Mouse (Mus musculus) forebrain, embryonic 11.5 days (tissue): ENCODE measurements around the gene Cherp. TPM values are rescaled to one million over a fixed set of nuclear protein-coding genes. Genes with fewer than 3 reads are reported as not detected.

Source experiments
- ATAC-seq: fragments of 200-750 bp; cut with Nextera tagmentation; replicated peaks from 2 replicates; pipeline ENCODE4 v1.8.0; 2017; ENCODE audit warnings: moderate TSS enrichment; ENCODE audit not compliant: low FRiP score
- DNase-seq: peaks from one replicate; pipeline ENCODE4 v3.0.0-alpha.2; 2017; ENCODE audit warnings: low spot score
- H3K27ac ChIP-seq: fragments of 300-500 bp; sonication (generic); 2 replicates; pipeline ENCODE4 v1.5.1; 2014; ENCODE audit warnings: low read depth, low read length
- H3K27me3 ChIP-seq: fragments of 300-500 bp; sonication (generic); 2 replicates; pipeline ENCODE4 v1.6.1; 2014; ENCODE audit warnings: mild to moderate bottlenecking, low read length, mixed read lengths; ENCODE audit not compliant: control insufficient read depth, insufficient read depth
- H3K36me3 ChIP-seq: fragments of 300-500 bp; sonication (generic); 2 replicates; pipeline ENCODE4 v1.6.1; 2014; ENCODE audit warnings: mild to moderate bottlenecking, low read length, moderate library complexity, mixed read lengths; ENCODE audit not compliant: control insufficient read depth, insufficient read depth
- H3K4me1 ChIP-seq: fragments of 300-500 bp; sonication (generic); replicated peaks from 2 replicates; pipeline ENCODE4 v1.6.1; 2014; ENCODE audit warnings: low read length, mixed read lengths; ENCODE audit not compliant: control insufficient read depth, insufficient read depth
- H3K4me2 ChIP-seq: fragments of 300-500 bp; sonication (generic); 2 replicates; pipeline ENCODE4 v1.6.1; 2014; ENCODE audit warnings: low read depth, mild to moderate bottlenecking, low read length, moderate library complexity, mixed read lengths; ENCODE audit not compliant: severe bottlenecking
- H3K4me3 ChIP-seq: fragments of 300-500 bp; sonication (generic); 2 replicates; pipeline ENCODE4 v1.5.1; 2014; ENCODE audit warnings: low read depth, low read length
- H3K9ac ChIP-seq: fragments of 300-500 bp; sonication (generic); 2 replicates; pipeline ENCODE4 v1.6.1; 2014; ENCODE audit warnings: low read length
- H3K9me3 ChIP-seq: fragments of 300-500 bp; sonication (generic); 2 replicates; pipeline ENCODE4 v1.6.1; 2016; ENCODE audit warnings: low read length, mixed read lengths; ENCODE audit not compliant: control insufficient read depth
- WGBS: fragments of 180-500 bp; shearing (Covaris S2); extraction: QIAGEN DNeasy Blood & Tissue Kit; methylation state at CpG from one replicate; pipeline ENCODE4 v1.1.7; 2014; 5-methylcytosine and 5-hydroxymethylcytosine counted together
- polyA plus RNA-seq: library from polyadenylated mRNA; unstranded; fragments of >200 nt; fragmentation: Nextera tagmentation; extraction: Ambion mirVana; gene quantifications from 2 replicates; pipeline ENCODE4 v1.2.1, GENCODE M21; 2014

The Cherp gene
- polyA plus RNA-seq, 1 experiment from 2014 or later = 107 TPM

GRCm38 (mm10) chr8:72443338-72443993 lies 31.6 kb downstream of the Cherp start, which contains the start of the genes Calr3 and 1700030K09Rik:
Gene Calr3 (minus strand): TSS chr8:72443870.
Gene 1700030K09Rik (plus strand): TSS chr8:72443880.
- H3K4me2 ChIP-seq = peak within 1 kb of the TSS; percentile 66
- no peaks in the 10 kb centered on the region for H3K9me3 ChIP-seq
- no peak within 1 kb of the TSS; the same call in 1 of the 2 replicates for H3K27ac ChIP-seq
- no peaks in the 10 kb centered on the region for H3K36me3 ChIP-seq
- peak; percentile 99 for ATAC-seq
- no peaks in the 10 kb centered on the region; the same call in 1 of the 2 replicates for H3K4me1 ChIP-seq
- peak; percentile 98 for DNase-seq
- WGBS = 7% methylated on average over 34 of the region's 34 CpGs
- H3K9ac ChIP-seq = peak within 1 kb of the TSS; percentile 77
- no peaks in the 10 kb centered on the region for H3K27me3 ChIP-seq
- peak within 1 kb of the TSS; percentile 30 for H3K4me3 ChIP-seq

GRCm38 (mm10) chr8:72438248-72439015 lies 36.6 kb downstream of the Cherp start:
- no peak overlapping the region for H3K4me3 ChIP-seq
- no peak overlapping the region for H3K9ac ChIP-seq
- DNase-seq (no peak), ATAC-seq (no peak)
- H3K27me3 ChIP-seq = no peaks in the 10 kb centered on the region
- no peaks in the 10 kb centered on the region for H3K36me3 ChIP-seq
- no peaks in the 10 kb centered on the region; the same call in 1 of the 2 replicates for H3K4me1 ChIP-seq
- no peak overlapping the region for H3K27ac ChIP-seq
- H3K9me3 ChIP-seq = no peaks in the 10 kb centered on the region
- 72% methylated on average over 8 of the region's 8 CpGs for WGBS
- no peak overlapping the region for H3K4me2 ChIP-seq

GRCm38 (mm10) chr8:72434952-72435351 lies 40.1 kb downstream of the Cherp start:
- WGBS = 60% methylated on average over 2 of the region's 2 CpGs
- H3K4me2 ChIP-seq = no peak overlapping the region
- no peak for ATAC-seq
- H3K9ac ChIP-seq = no peak overlapping the region
- no peaks in the 10 kb centered on the region for H3K36me3 ChIP-seq
- H3K27ac ChIP-seq = no peak overlapping the region
- DNase-seq = no peak
- no peaks in the 10 kb centered on the region for H3K27me3 ChIP-seq
- no peak overlapping the region for H3K4me3 ChIP-seq
- H3K4me1 ChIP-seq = no peaks in the 10 kb centered on the region
- H3K9me3 ChIP-seq = no peaks in the 10 kb centered on the region

- no peak overlapping the region for H3K4me2 ChIP-seq
- H3K27me3 ChIP-seq = no peaks in the 10 kb centered on the region
- H3K27ac ChIP-seq = no peak overlapping the region
- H3K9ac ChIP-seq = no peak overlapping the region
- no peaks in the 10 kb centered on the region for H3K9me3 ChIP-seq
- no peak for ATAC-seq
- DNase-seq = no peak
- no peaks in the 10 kb centered on the region for H3K4me1 ChIP-seq
- no peaks in the 10 kb centered on the region for H3K36me3 ChIP-seq
- 54% methylated on average over 13 of the region's 13 CpGs for WGBS
- no peak overlapping the region for H3K4me3 ChIP-seq
Observed at GRCm38 (mm10) chr8:72429676-72430075, 45.4 kb downstream of the Cherp start.

- DNase-seq = no peak
- H3K27me3 ChIP-seq = no peaks in the 10 kb centered on the region
- no peak overlapping the region for H3K27ac ChIP-seq
- no peak for ATAC-seq
- H3K4me3 ChIP-seq = no peak overlapping the region
- H3K36me3 ChIP-seq = no peaks in the 10 kb centered on the region
- WGBS = 69% methylated on average over 1 of the region's 1 CpGs
- no peak overlapping the region for H3K4me2 ChIP-seq
- no peaks in the 10 kb centered on the region for H3K9me3 ChIP-seq
- H3K4me1 ChIP-seq = peaks cover 7% of the 10 kb centered on the region
- no peak overlapping the region for H3K9ac ChIP-seq
Observed at GRCm38 (mm10) chr8:72422926-72423325, 52.1 kb downstream of the Cherp start.

- Histone ChIP-seq H3K4me3 (peak within 1 kb of the TSS; percentile 92), H3K27me3 (no peaks in the 10 kb centered on the region), H3K9ac (peak within 1 kb of the TSS; percentile 81), H3K4me1 (peaks cover 11% of the 10 kb centered on the region), H3K27ac (peak within 1 kb of the TSS; percentile 57; the same call in 1 of the 2 replicates), H3K36me3 (no peaks in the 10 kb centered on the region), H3K9me3 (no peaks in the 10 kb centered on the region), H3K4me2 (peak within 1 kb of the TSS; percentile 76)
- DNase-seq (peak; percentile 99), ATAC-seq (peak; percentile 98)
- WGBS = under 1% methylated on average over 48 of the region's 48 CpGs
Observed at GRCm38 (mm10) chr8:72421362-72422335, 53.4 kb downstream of the Cherp start, which contains the start of gene Eps15l1. Gene Eps15l1 (minus strand): TSS chr8:72421460.

GRCm38 (mm10) chr8:72420571-72421361 lies 54.3 kb downstream of the Cherp start:
- WGBS = 2% methylated on average over 73 of the region's 73 CpGs
- Histone ChIP-seq H3K36me3 (no peaks in the 10 kb centered on the region), H3K27me3 (no peaks in the 10 kb centered on the region), H3K4me1 (peaks cover 12% of the 10 kb centered on the region), H3K27ac (peak overlapping the region; percentile 57; the same call in 1 of the 2 replicates), H3K9me3 (no peaks in the 10 kb centered on the region), H3K9ac (peak overlapping the region; percentile 81), H3K4me2 (peak overlapping the region; percentile 76), H3K4me3 (peak overlapping the region; percentile 92)
- ATAC-seq (peak; percentile 77), DNase-seq (no peak)
